8 mouse cellular contexts compared by ENCODE assay signal in the genomic region with DNA sequence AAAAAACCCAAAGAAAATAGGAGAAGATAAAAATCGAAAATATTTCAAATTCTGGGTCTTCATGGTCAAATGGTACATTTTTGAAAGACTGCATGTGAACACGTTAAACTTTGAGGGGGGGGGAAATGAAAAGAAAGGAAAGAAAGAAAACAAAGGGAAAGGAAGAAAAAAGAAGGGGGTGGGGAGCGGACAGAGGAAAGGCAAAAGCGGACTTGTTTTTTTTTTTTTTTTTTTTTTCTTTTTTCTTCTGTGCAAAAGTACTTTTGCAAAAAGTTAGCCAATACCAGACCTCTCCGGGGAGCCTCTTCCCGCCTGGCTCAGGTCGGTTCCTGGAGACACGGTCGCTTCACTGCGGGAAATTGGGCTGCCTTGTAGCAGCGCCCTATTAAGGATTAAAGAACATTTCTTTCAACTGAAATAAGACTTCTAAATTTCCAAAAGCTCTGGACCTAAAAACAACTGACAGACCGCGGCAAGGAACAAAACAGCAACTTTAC. TPM values are rescaled to one million over a fixed set of nuclear protein-coding genes. Genes with fewer than 3 reads are reported as not detected.
DNase-seq lines count a peak whose midpoint lies in the region; ATAC-seq lines count a peak whose summit lies in the region.

No protein-coding gene starts in this region.

- H3K4me2 ChIP-seq in neural tube, embryonic 11.5 days (ENCODE audit: low read depth): peak overlapping the region; percentile 42
- peak overlapping the region; percentile 59 for H3K4me2 ChIP-seq in limb, embryonic 15.5 days
- H3K4me2 ChIP-seq in stomach, embryonic 14.5 days (replicated peaks; ENCODE audit: low read depth, low read length): peak overlapping the region; percentile 52

- DNase-seq in neural tube, embryonic 11.5 days (ENCODE audit: low spot score): no peak
- no peak for DNase-seq in neural tube, embryonic 10.5 days (ENCODE audit: extremely low spot score, low spot score)
- no peak for DNase-seq in forebrain, embryonic 10.5 days (ENCODE audit: extremely low spot score, low spot score)
- no peak for DNase-seq in spleen, postnatal 14 days (ENCODE audit: low spot score in 2 of 2)
- DNase-seq in left cerebral cortex, adult 18-20 months (ENCODE audit: low spot score in 2 of 2): no peak
- no peak for DNase-seq in lung, postnatal 4 days

- peak overlapping the region; percentile 67 for H3K4me3 ChIP-seq in neural tube, embryonic 11.5 days (ENCODE audit: low read depth, low read length)
- peak overlapping the region; percentile 68 for H3K4me3 ChIP-seq in forebrain, embryonic 10.5 days
- H3K4me3 ChIP-seq in limb, embryonic 15.5 days: peak overlapping the region; percentile 61
- H3K4me3 ChIP-seq in stomach, embryonic 14.5 days (ENCODE audit: low read depth, low read length): peak overlapping the region; percentile 60

- peak; percentile 33 for ATAC-seq in neural tube, embryonic 11.5 days (ENCODE audit: insufficient read depth, low FRiP score, low TSS enrichment)
- no peak; the same call in 1 of the 2 replicates for ATAC-seq in limb, embryonic 15.5 days (ENCODE audit: insufficient number of reproducible peaks, low FRiP score, low TSS enrichment, low read depth)
- ATAC-seq in stomach, embryonic 14.5 days (ENCODE audit: insufficient number of reproducible peaks, insufficient read depth, low FRiP score, low read depth): no peak

- no peaks in the 10 kb centered on the region for H3K27me3 ChIP-seq in neural tube, embryonic 11.5 days (ENCODE audit: control insufficient read depth, insufficient read depth, low read length)
- H3K27me3 ChIP-seq in forebrain, embryonic 10.5 days (ENCODE audit: poor library complexity, severe bottlenecking): no peaks in the 10 kb centered on the region
- H3K27me3 ChIP-seq in limb, embryonic 15.5 days: no peaks in the 10 kb centered on the region
- H3K27me3 ChIP-seq in stomach, embryonic 14.5 days (ENCODE audit: control insufficient read depth, insufficient read depth, low read length): no peaks in the 10 kb centered on the region

- 3% methylated on average over 13 of the region's 13 CpGs for WGBS in neural tube, embryonic 11.5 days
- WGBS in forebrain, embryonic 10.5 days: 3% methylated on average over 13 of the region's 13 CpGs
- WGBS in limb, embryonic 15.5 days: 2% methylated on average over 13 of the region's 13 CpGs
- 3% methylated on average over 13 of the region's 13 CpGs for WGBS in stomach, embryonic 14.5 days

- no peak overlapping the region; the same call in 1 of the 2 replicates for H3K9ac ChIP-seq in neural tube, embryonic 11.5 days (ENCODE audit: low read length)
- H3K9ac ChIP-seq in limb, embryonic 15.5 days: peak overlapping the region; percentile 52
- H3K9ac ChIP-seq in stomach, embryonic 14.5 days (replicated peaks; ENCODE audit: low read depth, low read length): peak overlapping the region; percentile 25; the same call in 1 of the 2 replicates

- H3K27ac ChIP-seq in neural tube, embryonic 11.5 days (ENCODE audit: low read depth, low read length): no peak overlapping the region; the same call in 1 of the 2 replicates
- peak overlapping the region; percentile 94 for H3K27ac ChIP-seq in forebrain, embryonic 10.5 days
- peak overlapping the region; percentile 91 for H3K27ac ChIP-seq in limb, embryonic 15.5 days
- peak overlapping the region; percentile 84; the same call in 1 of the 2 replicates for H3K27ac ChIP-seq in stomach, embryonic 14.5 days (ENCODE audit: low read length)

- H3K36me3 ChIP-seq in neural tube, embryonic 11.5 days (ENCODE audit: control insufficient read depth, insufficient read depth, low read length): no peaks in the 10 kb centered on the region
- H3K36me3 ChIP-seq in forebrain, embryonic 10.5 days (replicated peaks): no peaks in the 10 kb centered on the region
- H3K36me3 ChIP-seq in limb, embryonic 15.5 days: no peaks in the 10 kb centered on the region
- no peaks in the 10 kb centered on the region for H3K36me3 ChIP-seq in stomach, embryonic 14.5 days (ENCODE audit: control insufficient read depth, insufficient read depth, low read length)

- H3K4me1 ChIP-seq in neural tube, embryonic 11.5 days (ENCODE audit: control insufficient read depth, insufficient read depth, low read length): peaks cover 6% of the 10 kb centered on the region
- peaks cover 21% of the 10 kb centered on the region for H3K4me1 ChIP-seq in forebrain, embryonic 10.5 days
- H3K4me1 ChIP-seq in limb, embryonic 15.5 days: peaks cover 7% of the 10 kb centered on the region
- H3K4me1 ChIP-seq in stomach, embryonic 14.5 days (ENCODE audit: control insufficient read depth, insufficient read depth, low read length): peaks cover 7% of the 10 kb centered on the region; the same call in 1 of the 2 replicates

- H3K9me3 ChIP-seq in neural tube, embryonic 11.5 days (ENCODE audit: control insufficient read depth, low read length): no peaks in the 10 kb centered on the region
- H3K9me3 ChIP-seq in forebrain, embryonic 10.5 days: no peaks in the 10 kb centered on the region; the same call in 1 of the 2 replicates
- no peaks in the 10 kb centered on the region for H3K9me3 ChIP-seq in limb, embryonic 15.5 days
- no peaks in the 10 kb centered on the region for H3K9me3 ChIP-seq in stomach, embryonic 14.5 days (ENCODE audit: control insufficient read depth, low read depth, low read length)

RNA-seq across cellular contexts. Expression of a gene that starts 42.0 kb away (rescaled TPM):
- 1.8 and 2.7 TPM in 2 replicates for polyA plus RNA-seq in neural tube, embryonic 11.5 days (2014; fragmentation: Nextera tagmentation; extraction: Ambion mirVana)
- polyA plus RNA-seq in forebrain, embryonic 10.5 days (2016; fragmentation: Nextera tagmentation; extraction: Ambion mirVana): 1.4 and 1.8 TPM in 2 replicates
- polyA plus RNA-seq in limb, embryonic 15.5 days (2015; fragmentation: Nextera tagmentation; extraction: Ambion mirVana): 5.6 and 6.7 TPM in 2 replicates
- 4.0 and 4.8 TPM in 2 replicates for polyA plus RNA-seq in stomach, embryonic 14.5 days (2014; fragmentation: Nextera tagmentation; extraction: Ambion mirVana)
- total RNA-seq in left cerebral cortex, adult 18-20 months (2021): under 1 TPM; 0.07 to 0.37 TPM

RNA-seq across cellular contexts. Expression of a gene that starts 53.0 kb away (rescaled TPM):
- polyA plus RNA-seq in neural tube, embryonic 11.5 days (2014; fragmentation: Nextera tagmentation; extraction: Ambion mirVana): 46.4 and 47.4 TPM in 2 replicates
- 40.8 and 44.3 TPM in 2 replicates for polyA plus RNA-seq in forebrain, embryonic 10.5 days (2016; fragmentation: Nextera tagmentation; extraction: Ambion mirVana)
- polyA plus RNA-seq in limb, embryonic 15.5 days (2015; fragmentation: Nextera tagmentation; extraction: Ambion mirVana): 99.6 and 100 TPM in 2 replicates
- 90.3 and 91.0 TPM in 2 replicates for polyA plus RNA-seq in stomach, embryonic 14.5 days (2014; fragmentation: Nextera tagmentation; extraction: Ambion mirVana)
- total RNA-seq in left cerebral cortex, adult 18-20 months (2021): 10 to 100 TPM; 61.6 to 69.4 TPM
